Mouse (Mus musculus) stomach, embryonic 15.5 days (tissue): ENCODE results near the gene Carhsp1. TPM values are rescaled to one million over a fixed set of nuclear protein-coding genes. Genes with fewer than 3 reads are reported as not detected.

ENCODE experiments used
- ATAC-seq: fragments of 200-750 bp; cut with Nextera tagmentation; 2 replicates; pipeline ENCODE4 v1.8.0; 2017; ENCODE audit warnings: low read depth, moderate number of reproducible peaks, moderate TSS enrichment; ENCODE audit not compliant: insufficient read depth, low FRiP score
- H3K27ac ChIP-seq: fragments of 300-500 bp; sonication (generic); 2 replicates; pipeline ENCODE4 v1.5.1; 2015; ENCODE audit warnings: mild to moderate bottlenecking, inconsistent platforms
- H3K27me3 ChIP-seq: fragments of 300-500 bp; sonication (generic); replicated peaks from 2 replicates; pipeline ENCODE4 v1.6.1; 2015; ENCODE audit warnings: inconsistent platforms
- H3K36me3 ChIP-seq: fragments of 300-500 bp; sonication (generic); 2 replicates; pipeline ENCODE4 v1.6.1; 2015; ENCODE audit warnings: inconsistent platforms
- H3K4me1 ChIP-seq: fragments of 300-500 bp; sonication (generic); 2 replicates; pipeline ENCODE4 v1.6.1; 2015; ENCODE audit warnings: inconsistent platforms
- H3K4me2 ChIP-seq: fragments of 300-500 bp; sonication (generic); 2 replicates; pipeline ENCODE4 v1.6.1; 2015; ENCODE audit warnings: mild to moderate bottlenecking, inconsistent platforms
- H3K4me3 ChIP-seq: fragments of 300-500 bp; sonication (generic); replicated peaks from 2 replicates; pipeline ENCODE4 v1.5.1; 2015; ENCODE audit warnings: inconsistent platforms
- H3K9ac ChIP-seq: fragments of 300-500 bp; sonication (generic); 2 replicates; pipeline ENCODE4 v1.6.1; 2015; ENCODE audit warnings: inconsistent platforms
- H3K9me3 ChIP-seq: fragments of 300-500 bp; sonication (generic); 2 replicates; pipeline ENCODE4 v1.6.1; 2016; ENCODE audit warnings: inconsistent platforms
- whole genome bisulfite sequencing: fragments of 180-500 bp; shearing (Covaris S2); methylation state at CpG from one replicate; pipeline ENCODE4 v1.1.7; 2015; 5-methylcytosine and 5-hydroxymethylcytosine counted together
- polyA plus RNA-seq: library from polyadenylated mRNA; unstranded; fragments of >200 nt; fragmentation: Nextera tagmentation; extraction: Ambion mirVana; gene quantifications from 2 replicates; pipeline ENCODE4 v1.2.1, GENCODE M21; 2015

Carhsp1 gene
- polyA plus RNA-seq, 1 experiment from 2014 or later: 82.3 TPM

GRCm38 (mm10) chr16:8673343-8673742 lies 1.4 kb upstream of the Carhsp1 start:
- Histone ChIP-seq H3K9ac (no peak overlapping the region), H3K4me3 (no peak overlapping the region), H3K4me2 (no peak overlapping the region), H3K9me3 (no peaks in the 10 kb centered on the region), H3K27me3 (no peaks in the 10 kb centered on the region), H3K36me3 (no peaks in the 10 kb centered on the region), H3K4me1 (peaks cover 28% of the 10 kb centered on the region), H3K27ac (no peak overlapping the region)
- no peak for ATAC-seq
- WGBS: 56% methylated on average over 6 of the region's 6 CpGs

GRCm38 (mm10) chr16:8672811-8673210 lies 856 bp upstream of the Carhsp1 start:
- peak overlapping the region; percentile 81 for H3K4me2 ChIP-seq
- peaks cover 33% of the 10 kb centered on the region for H3K4me1 ChIP-seq
- H3K9ac ChIP-seq: no peak overlapping the region
- H3K27ac ChIP-seq: no peak overlapping the region
- no peak overlapping the region for H3K4me3 ChIP-seq
- H3K36me3 ChIP-seq: no peaks in the 10 kb centered on the region
- H3K27me3 ChIP-seq: no peaks in the 10 kb centered on the region
- H3K9me3 ChIP-seq: no peaks in the 10 kb centered on the region
- ATAC-seq: no peak

GRCm38 (mm10) chr16:8672350-8672687 lies 364 bp upstream of the Carhsp1 start:
- H3K9me3 ChIP-seq: no peaks in the 10 kb centered on the region

GRCm38 (mm10) chr16:8670041-8671035 lies 1.6 kb downstream of the Carhsp1 start:
- H3K36me3 ChIP-seq: no peaks in the 10 kb centered on the region
- no peaks in the 10 kb centered on the region for H3K27me3 ChIP-seq
- H3K9ac ChIP-seq: no peak overlapping the region
- 13% methylated on average over 14 of the region's 15 CpGs for WGBS
- peaks cover 45% of the 10 kb centered on the region for H3K4me1 ChIP-seq
- no peak for ATAC-seq
- H3K4me3 ChIP-seq: peak overlapping the region; percentile 78
- H3K9me3 ChIP-seq: no peaks in the 10 kb centered on the region
- peak overlapping the region; percentile 92; the same call in 1 of the 2 replicates for H3K27ac ChIP-seq
- peak overlapping the region; percentile 81 for H3K4me2 ChIP-seq

More at GRCm38 (mm10) chr16:8672350-8672687, 364 bp upstream of the Carhsp1 start:
- Histone ChIP-seq H3K27me3 (no peaks in the 10 kb centered on the region), H3K36me3 (no peaks in the 10 kb centered on the region), H3K4me1 (peaks cover 37% of the 10 kb centered on the region), H3K4me3 (peak overlapping the region; percentile 78), H3K4me2 (peak overlapping the region; percentile 81), H3K9ac (no peak overlapping the region; the same call in 1 of the 2 replicates), H3K27ac (peak overlapping the region; percentile 92)
- ATAC-seq: no peak
- WGBS: under 1% methylated on average over 18 of the region's 18 CpGs

GRCm38 (mm10) chr16:8669432-8669831 lies 2.5 kb downstream of the Carhsp1 start:
- peaks cover 45% of the 10 kb centered on the region for H3K4me1 ChIP-seq
- no peaks in the 10 kb centered on the region for H3K36me3 ChIP-seq
- no peak overlapping the region for H3K9ac ChIP-seq
- H3K4me3 ChIP-seq: peak overlapping the region; percentile 78; the same call in 1 of the 2 replicates
- H3K9me3 ChIP-seq: no peaks in the 10 kb centered on the region
- ATAC-seq: no peak
- 63% methylated on average over 5 of the region's 5 CpGs for WGBS
- no peaks in the 10 kb centered on the region for H3K27me3 ChIP-seq
- 0 out of 2 replicates have a peak overlapping the region, but pooled peaks have one; percentile 32 for H3K27ac ChIP-seq
- peak overlapping the region; percentile 81 for H3K4me2 ChIP-seq

GRCm38 (mm10) chr16:8668386-8668785 lies 3.6 kb downstream of the Carhsp1 start:
- 88% methylated on average over 2 of the region's 2 CpGs for whole genome bisulfite sequencing
- Histone ChIP-seq H3K36me3 (no peaks in the 10 kb centered on the region), H3K27ac (no peak overlapping the region), H3K4me1 (peaks cover 45% of the 10 kb centered on the region), H3K4me2 (no peak overlapping the region), H3K9me3 (no peaks in the 10 kb centered on the region), H3K9ac (no peak overlapping the region), H3K27me3 (no peaks in the 10 kb centered on the region), H3K4me3 (no peak overlapping the region)
- ATAC-seq: no peak

- Histone ChIP-seq H3K9ac (no peak overlapping the region), H3K4me1 (peaks cover 45% of the 10 kb centered on the region), H3K4me2 (no peak overlapping the region), H3K36me3 (no peaks in the 10 kb centered on the region), H3K27me3 (no peaks in the 10 kb centered on the region), H3K4me3 (no peak overlapping the region), H3K9me3 (no peaks in the 10 kb centered on the region), H3K27ac (no peak overlapping the region)
- 64% methylated on average over 4 of the region's 4 CpGs for WGBS
- ATAC-seq: no peak
Measured at GRCm38 (mm10) chr16:8667814-8668213, 4.1 kb downstream of the Carhsp1 start.

GRCm38 (mm10) chr16:8667261-8667660 lies 4.7 kb downstream of the Carhsp1 start:
- H3K36me3 ChIP-seq: no peaks in the 10 kb centered on the region
- H3K4me1 ChIP-seq: peaks cover 45% of the 10 kb centered on the region
- H3K9ac ChIP-seq: no peak overlapping the region
- ATAC-seq: no peak
- H3K4me2 ChIP-seq: no peak overlapping the region
- H3K9me3 ChIP-seq: no peaks in the 10 kb centered on the region
- H3K4me3 ChIP-seq: no peak overlapping the region
- no peak overlapping the region for H3K27ac ChIP-seq
- 71% methylated on average over 7 of the region's 7 CpGs for WGBS
- no peaks in the 10 kb centered on the region for H3K27me3 ChIP-seq

- Histone ChIP-seq H3K9me3 (no peaks in the 10 kb centered on the region), H3K27ac (no peak overlapping the region), H3K4me1 (peaks cover 45% of the 10 kb centered on the region), H3K4me2 (no peak overlapping the region), H3K9ac (no peak overlapping the region), H3K27me3 (no peaks in the 10 kb centered on the region), H3K36me3 (peaks cover 2% of the 10 kb centered on the region; the same call in 1 of the 2 replicates), H3K4me3 (no peak overlapping the region)
- 44% methylated on average over 2 of the region's 2 CpGs for WGBS
- no peak for ATAC-seq
Measured at GRCm38 (mm10) chr16:8666452-8666851, 5.5 kb downstream of the Carhsp1 start.

- H3K9ac ChIP-seq: no peak overlapping the region
- peaks cover 36% of the 10 kb centered on the region for H3K4me1 ChIP-seq
- H3K4me3 ChIP-seq: no peak overlapping the region
- H3K9me3 ChIP-seq: no peaks in the 10 kb centered on the region
- ATAC-seq: no peak
- H3K27ac ChIP-seq: no peak overlapping the region
- no peaks in the 10 kb centered on the region for H3K27me3 ChIP-seq
- peaks cover 6% of the 10 kb centered on the region; the same call in 1 of the 2 replicates for H3K36me3 ChIP-seq
- no peak overlapping the region for H3K4me2 ChIP-seq
- WGBS: 80% methylated on average over 5 of the region's 5 CpGs
Measured at GRCm38 (mm10) chr16:8665367-8665766, 6.6 kb downstream of the Carhsp1 start.

GRCm38 (mm10) chr16:8663606-8664539 lies 8.1 kb downstream of the Carhsp1 start:
- no peak overlapping the region for H3K27ac ChIP-seq
- H3K4me1 ChIP-seq: peaks cover 22% of the 10 kb centered on the region
- H3K9me3 ChIP-seq: no peaks in the 10 kb centered on the region
- H3K36me3 ChIP-seq: peaks cover 13% of the 10 kb centered on the region; the same call in 1 of the 2 replicates
- 85% methylated on average over 24 of the region's 24 CpGs for WGBS
- H3K4me3 ChIP-seq: no peak overlapping the region
- H3K27me3 ChIP-seq: no peaks in the 10 kb centered on the region
- no peak for ATAC-seq
- H3K9ac ChIP-seq: no peak overlapping the region
- H3K4me2 ChIP-seq: no peak overlapping the region
